Mouse (Mus musculus) neural tube, embryonic 14.5 days (tissue): ENCODE data around the gene Dusp5. TPM values are rescaled to one million over a fixed set of nuclear protein-coding genes. Genes with fewer than 3 reads are reported as not detected.
"Not testable (repeated sequence)": the region's sequence is repeated elsewhere in the genome, so short reads cannot be mapped to it uniquely, and the experiment has no call there.

ENCODE experiments used
- ATAC-seq: fragments of 200-750 bp; cut with Nextera tagmentation; 2 replicates; pipeline ENCODE4 v1.8.0; 2017; ENCODE audit warnings: low read depth, mild to moderate bottlenecking, moderate TSS enrichment, moderate library complexity
- H3K27ac ChIP-seq: fragments of 300-500 bp; sonication (generic); 2 replicates; pipeline ENCODE4 v1.5.1; 2014; ENCODE audit warnings: low read depth, mild to moderate bottlenecking, control low read depth, low read length, moderate library complexity, mixed read lengths
- H3K27me3 ChIP-seq: fragments of 300-500 bp; sonication (generic); 2 replicates; pipeline ENCODE4 v1.6.1; 2014; ENCODE audit warnings: low read length; ENCODE audit not compliant: control insufficient read depth, insufficient read depth
- H3K36me3 ChIP-seq: fragments of 300-500 bp; sonication (generic); 2 replicates; pipeline ENCODE4 v1.6.1; 2014; ENCODE audit warnings: low read length, mixed read lengths; ENCODE audit not compliant: control insufficient read depth, insufficient read depth
- H3K4me1 ChIP-seq: fragments of 300-500 bp; sonication (generic); 2 replicates; pipeline ENCODE4 v1.6.1; 2014; ENCODE audit warnings: low read length; ENCODE audit not compliant: control insufficient read depth, insufficient read depth
- H3K4me2 ChIP-seq: fragments of 300-500 bp; sonication (generic); 2 replicates; pipeline ENCODE4 v1.6.1; 2014; ENCODE audit warnings: mild to moderate bottlenecking, low read depth, low read length, control low read depth
- H3K4me3 ChIP-seq: fragments of 300-500 bp; sonication (generic); 2 replicates; pipeline ENCODE4 v1.5.1; 2014; ENCODE audit warnings: low read depth, low read length, control low read depth, mixed read lengths
- H3K9ac ChIP-seq: fragments of 300-500 bp; sonication (generic); replicated peaks from 2 replicates; pipeline ENCODE4 v1.6.1; 2014; ENCODE audit warnings: low read depth, mild to moderate bottlenecking, control low read depth, low read length, mixed read lengths
- H3K9me3 ChIP-seq: fragments of 300-500 bp; sonication (generic); 2 replicates; pipeline ENCODE4 v1.6.1; 2016; ENCODE audit warnings: low read length; ENCODE audit not compliant: control insufficient read depth
- WGBS: fragments of 180-500 bp; shearing (Covaris S2); extraction: QIAGEN DNeasy Blood & Tissue Kit; methylation state at CpG from one replicate; pipeline ENCODE4 v1.1.7; 2014; 5-methylcytosine and 5-hydroxymethylcytosine counted together
- polyA plus RNA-seq: library from polyadenylated mRNA; unstranded; fragments of >200 nt; fragmentation: Nextera tagmentation; extraction: Ambion mirVana; gene quantifications from 2 replicates; pipeline ENCODE4 v1.2.1, GENCODE M21; 2014

Dusp5 gene
- polyA plus RNA-seq, 1 experiment from 2014 or later = 2.4 TPM

- H3K27me3 ChIP-seq = no peaks in the 10 kb centered on the region
- 83% methylated on average over 4 of the region's 4 CpGs for WGBS
- H3K4me3 ChIP-seq = no peak overlapping the region
- no peak for ATAC-seq
- H3K9me3 ChIP-seq = no peaks in the 10 kb centered on the region
- H3K4me2 ChIP-seq = no peak overlapping the region
- no peaks in the 10 kb centered on the region for H3K4me1 ChIP-seq
- H3K9ac ChIP-seq = no peak overlapping the region
- no peak overlapping the region for H3K27ac ChIP-seq
- no peaks in the 10 kb centered on the region for H3K36me3 ChIP-seq
These were observed 36.4 kb upstream of the Dusp5 start for GRCm38 (mm10) chr19:53492528-53492927.

- Histone ChIP-seq H3K27ac (no peak overlapping the region), H3K36me3 (no peaks in the 10 kb centered on the region), H3K4me1 (no peaks in the 10 kb centered on the region), H3K9ac (no peak overlapping the region), H3K9me3 (no peaks in the 10 kb centered on the region), H3K27me3 (no peaks in the 10 kb centered on the region), H3K4me3 (no peak overlapping the region), H3K4me2 (no peak overlapping the region)
- no peak for ATAC-seq
- 64% methylated on average over 5 of the region's 5 CpGs for WGBS
These were observed 35.0 kb upstream of the Dusp5 start for GRCm38 (mm10) chr19:53493866-53494265.

- Histone ChIP-seq H3K27ac (no peak overlapping the region), H3K4me1 (no peaks in the 10 kb centered on the region), H3K4me3 (no peak overlapping the region), H3K4me2 (no peak overlapping the region), H3K36me3 (no peaks in the 10 kb centered on the region), H3K9ac (no peak overlapping the region), H3K9me3 (no peaks in the 10 kb centered on the region), H3K27me3 (no peaks in the 10 kb centered on the region)
- WGBS = 68% methylated on average over 3 of the region's 3 CpGs
- no peak for ATAC-seq
These were observed 31.0 kb upstream of the Dusp5 start for GRCm38 (mm10) chr19:53497910-53498309.

DNA sequence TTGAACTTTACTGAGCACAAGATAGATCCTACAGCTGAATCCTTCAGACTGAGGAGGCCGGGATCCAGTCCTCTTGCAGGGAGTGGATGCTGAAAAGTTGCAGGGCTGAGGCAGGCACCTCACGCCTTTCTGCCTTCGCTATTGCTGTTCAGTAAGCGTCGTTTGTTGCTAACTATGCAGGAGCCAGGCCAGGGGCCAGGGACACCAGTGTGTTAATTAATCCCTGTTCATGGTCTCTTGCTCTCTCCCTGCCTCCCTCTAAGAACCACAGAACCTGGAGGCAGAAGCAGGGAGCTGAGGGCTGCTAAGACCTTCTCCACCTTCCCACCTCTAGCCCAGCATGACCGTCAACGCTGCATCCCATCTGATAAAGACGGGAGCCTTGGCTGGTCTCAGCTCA, 29.9 kb upstream of the Dusp5 start:
- H3K27me3 ChIP-seq = no peaks in the 10 kb centered on the region
- H3K4me3 ChIP-seq = no peak overlapping the region
- H3K4me1 ChIP-seq = no peaks in the 10 kb centered on the region
- H3K9ac ChIP-seq = no peak overlapping the region
- H3K27ac ChIP-seq = no peak overlapping the region
- H3K36me3 ChIP-seq = no peaks in the 10 kb centered on the region
- no peaks in the 10 kb centered on the region for H3K9me3 ChIP-seq
- no peak overlapping the region for H3K4me2 ChIP-seq
- ATAC-seq = no peak
- WGBS = 87% methylated on average over 8 of the region's 8 CpGs

DNA sequence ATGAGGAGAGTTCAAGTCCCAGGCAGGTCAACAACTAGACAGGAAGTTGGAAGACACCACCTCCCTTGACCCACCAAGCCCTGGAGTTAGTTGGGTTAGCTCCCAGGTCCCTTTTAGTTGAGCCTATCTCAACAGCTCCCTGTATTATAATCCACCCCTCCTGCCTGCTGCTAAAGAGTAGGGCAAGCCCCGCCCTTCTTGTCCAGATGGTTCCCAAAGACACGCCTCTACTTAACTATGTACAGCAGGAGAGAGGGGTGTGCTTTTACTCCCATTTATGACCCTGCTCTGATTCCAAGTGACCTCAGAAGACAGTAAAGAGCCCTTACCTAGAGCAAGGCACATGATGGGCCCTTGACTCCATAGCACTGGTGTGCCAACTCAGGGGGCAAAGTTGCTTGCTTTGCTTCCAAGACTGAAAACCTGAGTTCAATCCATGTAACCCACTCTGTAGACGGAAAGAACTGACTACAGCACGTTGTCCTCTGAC, 29.4 kb upstream of the Dusp5 start:
- Histone ChIP-seq H3K27ac (no peak overlapping the region), H3K27me3 (no peaks in the 10 kb centered on the region), H3K4me2 (no peak overlapping the region), H3K9ac (no peak overlapping the region), H3K4me3 (no peak overlapping the region), H3K9me3 (no peaks in the 10 kb centered on the region), H3K36me3 (no peaks in the 10 kb centered on the region), H3K4me1 (no peaks in the 10 kb centered on the region)
- WGBS = 80% methylated on average over 4 of the region's 4 CpGs
- ATAC-seq = no peak

GRCm38 (mm10) chr19:53500298-53501006, 28.5 kb upstream of the Dusp5 start:
- H3K27me3 ChIP-seq = no peaks in the 10 kb centered on the region
- H3K4me1 ChIP-seq = no peaks in the 10 kb centered on the region
- H3K4me2 ChIP-seq = no peak overlapping the region
- 72% methylated on average over 25 of the region's 25 CpGs for WGBS
- no peak overlapping the region for H3K27ac ChIP-seq
- H3K9me3 ChIP-seq = no peaks in the 10 kb centered on the region
- no peak for ATAC-seq
- no peak overlapping the region for H3K9ac ChIP-seq
- H3K36me3 ChIP-seq = no peaks in the 10 kb centered on the region
- H3K4me3 ChIP-seq = no peak overlapping the region

GRCm38 (mm10) chr19:53501239-53501638, 27.7 kb upstream of the Dusp5 start:
- WGBS = 91% methylated on average over 7 of the region's 7 CpGs
- H3K9ac ChIP-seq, ATAC-seq: not testable (repeated sequence)

DNA sequence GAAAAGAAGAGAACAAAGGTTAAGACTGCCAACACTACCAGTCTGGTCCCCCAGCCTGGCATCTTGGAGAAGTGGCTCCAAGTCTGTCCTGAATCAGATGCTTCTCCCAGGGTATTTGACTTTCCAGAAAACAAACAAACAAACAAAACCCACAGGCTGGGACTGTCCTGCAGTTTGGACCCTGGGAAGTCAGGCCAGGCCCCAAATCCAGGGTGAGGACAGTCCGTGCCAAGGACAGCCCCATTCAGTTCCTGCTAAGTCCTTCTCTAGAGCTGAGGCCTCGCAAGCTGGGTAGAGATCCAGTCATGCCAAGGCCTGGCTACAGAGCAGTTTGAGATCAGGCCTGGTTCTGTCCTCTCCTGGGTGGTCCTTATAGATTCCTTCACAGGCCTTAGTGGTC, 27.1 kb upstream of the Dusp5 start:
- ATAC-seq = no peak
- 96% methylated on average over 2 of the region's 2 CpGs for WGBS

More at GRCm38 (mm10) chr19:53501239-53501638, 27.7 kb upstream of the Dusp5 start:
- not testable (repeated sequence) for H3K4me2 ChIP-seq, H3K27ac ChIP-seq, H3K4me3 ChIP-seq, H3K36me3 ChIP-seq, H3K4me1 ChIP-seq, H3K9me3 ChIP-seq, H3K27me3 ChIP-seq

DNA sequence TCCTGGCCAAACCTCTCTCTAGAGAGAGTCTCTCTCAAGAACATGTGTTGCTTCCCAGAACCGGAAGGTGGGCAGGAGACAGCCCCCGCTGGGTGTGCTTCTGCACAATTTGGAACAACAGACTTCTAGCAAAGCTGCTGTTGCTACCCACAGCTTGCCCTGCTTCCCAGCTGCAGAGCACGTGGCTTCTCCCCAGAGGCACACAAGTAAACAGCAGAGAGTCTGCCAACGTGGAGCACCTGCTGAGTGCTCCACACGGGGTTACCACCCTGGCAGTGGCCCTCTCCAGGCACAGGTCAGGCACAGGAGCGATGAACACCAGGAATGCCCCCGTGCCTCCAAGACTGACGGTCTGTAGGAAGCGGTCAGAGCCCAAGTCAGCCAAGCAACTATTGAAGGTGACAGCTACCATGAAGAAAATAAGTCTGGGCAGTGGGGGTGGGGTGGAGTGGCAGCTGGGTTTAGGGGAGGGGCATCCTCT, 26.0 kb upstream of the Dusp5 start:
- H3K36me3 ChIP-seq = no peaks in the 10 kb centered on the region
- no peak for ATAC-seq
- no peak overlapping the region for H3K27ac ChIP-seq
- no peaks in the 10 kb centered on the region for H3K27me3 ChIP-seq
- 55% methylated on average over 9 of the region's 9 CpGs for WGBS
- no peaks in the 10 kb centered on the region for H3K9me3 ChIP-seq
- no peaks in the 10 kb centered on the region for H3K4me1 ChIP-seq
- H3K4me3 ChIP-seq = no peak overlapping the region
- no peak overlapping the region for H3K4me2 ChIP-seq
- H3K9ac ChIP-seq = no peak overlapping the region

More for the DNA sequence above, 27.1 kb upstream of the Dusp5 start:
- Histone ChIP-seq H3K27me3 (no peaks in the 10 kb centered on the region), H3K9me3 (no peaks in the 10 kb centered on the region), H3K36me3 (no peaks in the 10 kb centered on the region), H3K27ac (no peak overlapping the region), H3K4me3 (no peak overlapping the region), H3K4me1 (no peaks in the 10 kb centered on the region), H3K9ac (no peak overlapping the region), H3K4me2 (no peak overlapping the region)
